Mouse (Mus musculus) CH12.LX (cell line): ENCODE measurements at regions not wholly inside any gene's neighbourhood (a gene's known extent, or its start where the extent isn't known, plus 50 kb on each side); places are given as distances from the start of the nearest gene placed in this dataset.

Source experiments
- DNase-seq: peaks from one replicate; pipeline ENCODE4 v3.0.0-alpha.2; 2013; ENCODE audit errors: extremely low read depth
- H3K27ac ChIP-seq: 2 replicates; pipeline ENCODE4 v1.5.1; 2012; ENCODE audit warnings: low read depth, mild to moderate bottlenecking, control low read depth, moderate library complexity; ENCODE audit not compliant: insufficient read depth
- H3K27me3 ChIP-seq: replicated peaks from 2 replicates; pipeline ENCODE3; 2012; ENCODE audit warnings: inconsistent platforms
- H3K36me3 ChIP-seq, 2 experiments: replicated peaks in 1 of 2; 2 replicates each; pipeline versions ENCODE3 to v1.6.1; 2012; ENCODE audit warnings: inconsistent platforms in 1 of 2, low read length in 1 of 2, mild to moderate bottlenecking in 1 of 2, mixed read lengths in 1 of 2, moderate library complexity in 1 of 2; ENCODE audit not compliant: control insufficient read depth in 1 of 2, insufficient read depth in 1 of 2
- H3K4me1 ChIP-seq, 2 experiments: 2 replicates each; pipeline ENCODE4 v1.6.1; 2012; ENCODE audit warnings: inconsistent platforms in 1 of 2, moderate library complexity in 1 of 2; ENCODE audit not compliant: insufficient read depth in 2 of 2, control insufficient read depth in 1 of 2
- H3K4me2 ChIP-seq: 2 replicates; pipeline ENCODE4 v1.6.1; 2012; ENCODE audit warnings: low read depth, mild to moderate bottlenecking, control low read depth; ENCODE audit not compliant: poor library complexity, insufficient read depth, severe bottlenecking
- H3K4me3 ChIP-seq, 3 experiments: fragments of 150-350 bp in 1 of 3; sonication (generic) in 1 of 3; replicated peaks in 1 of 3; 2 replicates each; pipeline versions ENCODE3 to v1.5.1; 2011 to 2012; ENCODE audit warnings: low read depth in 2 of 3, low read length in 2 of 3, mild to moderate bottlenecking in 2 of 3, moderate library complexity in 2 of 3, control low read depth in 1 of 3, improper control_type of control experiment in 1 of 3, inconsistent platforms in 1 of 3, mixed read lengths in 1 of 3; ENCODE audit not compliant: poor library complexity in 1 of 3
- H3K79me2 ChIP-seq: replicated peaks from 2 replicates; pipeline ENCODE4 v1.6.1; 2012; ENCODE audit warnings: mild to moderate bottlenecking, moderate library complexity; ENCODE audit not compliant: control insufficient read depth, poor library complexity, insufficient read depth, severe bottlenecking; ENCODE audit errors: extremely low read depth
- H3K9ac ChIP-seq: 2 replicates; pipeline ENCODE4 v1.6.1; 2012; ENCODE audit warnings: low read depth, mild to moderate bottlenecking, control low read depth, moderate library complexity; ENCODE audit not compliant: insufficient read depth
- H3K9me3 ChIP-seq: replicated peaks from 2 replicates; pipeline ENCODE3; 2012; ENCODE audit warnings: low read length, inconsistent platforms, mixed read lengths
- CTCF ChIP-seq, 2 experiments: IDR thresholded peaks in 1 of 2; conservative IDR thresholded peaks in 1 of 2; 2 replicates each; pipeline ENCODE4 v1.5.1; 2011 to 2012; ENCODE audit warnings: low read depth in 2 of 2, low read length in 2 of 2, improper control_type of control experiment in 1 of 2, inconsistent platforms in 1 of 2, mild to moderate bottlenecking in 1 of 2, moderate library complexity in 1 of 2
- E2F4 ChIP-seq: IDR thresholded peaks from 2 replicates; pipeline ENCODE4 v1.6.1; 2011; ENCODE audit warnings: low read depth, low read length, improper control_type of control experiment; ENCODE audit not compliant: insufficient replicate concordance
- EP300 ChIP-seq: IDR thresholded peaks from 2 replicates; pipeline ENCODE4 v1.6.1; 2011; ENCODE audit warnings: low read length, improper control_type of control experiment
- ETS1 ChIP-seq: conservative IDR thresholded peaks from 2 replicates; pipeline ENCODE4 v1.6.1; 2012; ENCODE audit warnings: low read depth, mild to moderate bottlenecking, inconsistent platforms, low read length, improper control_type of control experiment, moderate library complexity
- HCFC1 ChIP-seq: IDR thresholded peaks from 2 replicates; pipeline ENCODE4 v1.6.1; 2012; ENCODE audit warnings: low read depth, mild to moderate bottlenecking, inconsistent platforms, low read length, improper control_type of control experiment
- JUN ChIP-seq: IDR thresholded peaks from 2 replicates; pipeline ENCODE4 v1.6.1; 2011; ENCODE audit warnings: low read depth, mild to moderate bottlenecking, low read length, improper control_type of control experiment, moderate library complexity; ENCODE audit not compliant: insufficient read depth
- JUND ChIP-seq: conservative IDR thresholded peaks from 2 replicates; pipeline ENCODE4 v1.6.1; 2011; ENCODE audit warnings: low read depth, low read length, improper control_type of control experiment
- MAX ChIP-seq: IDR thresholded peaks from 2 replicates; pipeline ENCODE4 v1.6.1; 2011; ENCODE audit warnings: low read length, improper control_type of control experiment
- MAZ ChIP-seq: IDR thresholded peaks from 2 replicates; pipeline ENCODE4 v1.6.1; 2012; ENCODE audit warnings: low read depth, mild to moderate bottlenecking, inconsistent platforms, low read length, improper control_type of control experiment, moderate library complexity
- NRF1 ChIP-seq: IDR thresholded peaks from 2 replicates; pipeline ENCODE4 v1.6.1; 2014; ENCODE audit warnings: low read depth, mild to moderate bottlenecking, inconsistent platforms, low read length, improper control_type of control experiment, moderate library complexity
- PAX5 ChIP-seq: IDR thresholded peaks from 2 replicates; pipeline ENCODE4 v1.6.1; 2012; ENCODE audit warnings: low read length, inconsistent platforms, mixed read lengths
- POLR2A ChIP-seq: IDR thresholded peaks from 2 replicates; pipeline ENCODE4 v1.6.1; 2011; ENCODE audit warnings: low read depth, mild to moderate bottlenecking, improper control_type of control experiment, low read length
- POLR2AphosphoS2 ChIP-seq: IDR thresholded peaks from 2 replicates; pipeline ENCODE4 v1.6.1; 2011; ENCODE audit warnings: low read depth, low read length, improper control_type of control experiment
- RAD21 ChIP-seq: IDR thresholded peaks from 2 replicates; pipeline ENCODE4 v1.6.1; 2011; ENCODE audit warnings: low read depth, mild to moderate bottlenecking, low read length, improper control_type of control experiment, moderate library complexity
- SIN3A ChIP-seq: IDR thresholded peaks from 2 replicates; pipeline ENCODE4 v1.6.1; 2012; ENCODE audit warnings: low read length, improper control_type of control experiment, inconsistent platforms
- TCF12 ChIP-seq: IDR thresholded peaks from 2 replicates; pipeline ENCODE4 v1.6.1; 2014; ENCODE audit warnings: low read depth, mild to moderate bottlenecking, inconsistent platforms, low read length, improper control_type of control experiment
- USF1 ChIP-seq: IDR thresholded peaks from 2 replicates; pipeline ENCODE4 v1.6.1; 2014; ENCODE audit warnings: low read depth, mild to moderate bottlenecking, inconsistent platforms, low read length, improper control_type of control experiment
- USF2 ChIP-seq: conservative IDR thresholded peaks from 2 replicates; pipeline ENCODE4 v1.6.1; 2011; ENCODE audit warnings: low read depth, low read length, improper control_type of control experiment
- ZC3H11A ChIP-seq: IDR thresholded peaks from 2 replicates; pipeline ENCODE4 v1.6.1; 2012; ENCODE audit warnings: low read depth, mild to moderate bottlenecking, inconsistent platforms, low read length, improper control_type of control experiment
- ZKSCAN1 ChIP-seq: IDR thresholded peaks from 2 replicates; pipeline ENCODE4 v1.6.1; 2012; ENCODE audit warnings: low read depth, inconsistent platforms, low read length, improper control_type of control experiment, borderline replicate concordance
- dilution Hi-C: fragments of 300-500 bp; cut with MboI; formaldehyde crosslinking; loops from 2 replicates; pipeline ENCODE4 v1.14.3; 2020; ENCODE audit warnings: low sequenced_read_pairs; ENCODE audit not compliant: extremely low pct_unique_long_range_greater_than_20kb, extremely low pct_ligation_motif_present
- in situ Hi-C: fragments of 300-500 bp; cut with MboI; formaldehyde crosslinking; loops from 3 replicates; pipeline ENCODE4 v1.14.3; 2019; ENCODE audit warnings: low sequenced_read_pairs, low pct_ligation_motif_present, low pct_unique_long_range_greater_than_20kb, mixed read lengths

GRCm38 (mm10) chr3:147795116-147795515 lies 942.9 kb downstream of the Ttll7 start:
- H3K36me3 ChIP-seq, result no peaks in the 10 kb centered on the region
- H3K79me2 ChIP-seq, result no peaks in the 10 kb centered on the region
- no peak overlapping the region for H3K9ac ChIP-seq
- H3K9me3 ChIP-seq, result no peaks in the 10 kb centered on the region
- H3K27me3 ChIP-seq, result no peaks in the 10 kb centered on the region
- no peak for DNase-seq
- no peak overlapping the region for H3K4me2 ChIP-seq
- in situ Hi-C loops (no loop called here), dilution Hi-C loops (no loop called here)
- no peak overlapping the region for H3K27ac ChIP-seq
- no peak overlapping the region for H3K4me3 ChIP-seq
- no peak for TF ChIP-seq CTCF (conservative IDR thresholded peaks at IDR 0.05 in 1 of 2, IDR thresholded peaks at IDR 0.05 in 1 of 2; ENCODE audit: low read depth in 2 of 2, low read length in 2 of 2)
- TF ChIP-seq JUND, result no peak
- no peak for TF ChIP-seq EP300
- TF ChIP-seq MAX, result no peak
- no peaks in the 10 kb centered on the region for H3K4me1 ChIP-seq

GRCm38 (mm10) chr3:147786555-147786954 lies 934.4 kb downstream of the Ttll7 start:
- Histone ChIP-seq H3K27me3 (no peaks in the 10 kb centered on the region), H3K4me1 (no peaks in the 10 kb centered on the region), H3K4me2 (no peak overlapping the region), H3K4me3 (no peak overlapping the region), H3K36me3 (no peaks in the 10 kb centered on the region), H3K27ac (no peak overlapping the region), H3K9me3 (no peaks in the 10 kb centered on the region), H3K9ac (no peak overlapping the region), H3K79me2 (no peaks in the 10 kb centered on the region)
- DNase-seq, result no peak
- in situ Hi-C loops, result no loop called here
- dilution Hi-C loops, result no loop called here
- TF ChIP-seq POLR2AphosphoS2 (no peak), ETS1 (no peak), POLR2A (no peak), ZKSCAN1 (no peak), PAX5 (no peak), E2F4 (no peak), MAZ (no peak), USF2 (no peak), TCF12 (no peak)
- TF ChIP-seq, all 38 proteins: peak for 0

GRCm38 (mm10) chr3:147750842-147751191 lies 898.6 kb downstream of the Ttll7 start:
- in situ Hi-C loops, result no loop called here
- dilution Hi-C loops, result no loop called here
- TF ChIP-seq CTCF (conservative IDR thresholded peaks at IDR 0.05 in 1 of 2, IDR thresholded peaks at IDR 0.05 in 1 of 2; ENCODE audit: low read depth in 2 of 2, low read length in 2 of 2), result no peak
- TF ChIP-seq ZC3H11A, result no peak
- no peak for TF ChIP-seq HCFC1
- TF ChIP-seq EP300, result no peak
- TF ChIP-seq JUN, result no peak
- no peak for TF ChIP-seq SIN3A
- no peak for TF ChIP-seq USF2
- no peak for TF ChIP-seq POLR2AphosphoS2
- TF ChIP-seq E2F4, result no peak
- no peak for TF ChIP-seq MAZ
- TF ChIP-seq USF1, result no peak
- no peak for TF ChIP-seq ETS1
- no peak for TF ChIP-seq NRF1
- no peak for TF ChIP-seq RAD21
- TF ChIP-seq MAX, result no peak

More at GRCm38 (mm10) chr3:147750842-147751191, 898.6 kb downstream of the Ttll7 start:
- H3K9me3 ChIP-seq, result no peaks in the 10 kb centered on the region
- no peak overlapping the region for H3K27ac ChIP-seq
- no peaks in the 10 kb centered on the region for H3K79me2 ChIP-seq
- no peak overlapping the region for H3K4me2 ChIP-seq
- no peaks in the 10 kb centered on the region for H3K36me3 ChIP-seq
- H3K27me3 ChIP-seq, result no peaks in the 10 kb centered on the region
- no peak overlapping the region for H3K9ac ChIP-seq
- no peaks in the 10 kb centered on the region for H3K4me1 ChIP-seq
- no peak overlapping the region for H3K4me3 ChIP-seq
- DNase-seq, result no peak
